Mouse (Mus musculus) CD4-positive, CD25-positive, alpha-beta regulatory T cell, adult 2 months (primary cell): ENCODE data around the gene Hnrnpll.

Source experiments
- DNase-seq: peaks from one replicate; pipeline ENCODE4 v3.0.0-alpha.2; 2012; ENCODE audit warnings: low read depth, low spot score

Hnrnpll gene

GRCm38 (mm10) chr17:80061783-80062619 is at the start of gene Hnrnpll:
Hnrnpll (minus strand) TSS chr17:80062334.
- DNase-seq = peak; percentile 93

GRCm38 (mm10) chr17:80105348-80105978 is 43.3 kb upstream of the Hnrnpll start:
- peak; percentile 48 for DNase-seq

GRCm38 (mm10) chr17:80099823-80100222 is 37.7 kb upstream of the Hnrnpll start:
- DNase-seq = no peak

GRCm38 (mm10) chr17:80097221-80097620 is 35.1 kb upstream of the Hnrnpll start:
- no peak for DNase-seq

GRCm38 (mm10) chr17:80096720-80097114 is 34.6 kb upstream of the Hnrnpll start:
- no peak for DNase-seq

- DNase-seq = peak; percentile 70
Observed at GRCm38 (mm10) chr17:80096043-80096719, 34.0 kb upstream of the Hnrnpll start.

GRCm38 (mm10) chr17:80095254-80095899 is 33.2 kb upstream of the Hnrnpll start:
- DNase-seq = no peak

GRCm38 (mm10) chr17:80091879-80092549 is 29.9 kb upstream of the Hnrnpll start:
- DNase-seq = peak; percentile 29

GRCm38 (mm10) chr17:80090551-80090950 is 28.4 kb upstream of the Hnrnpll start:
- no peak for DNase-seq

- DNase-seq = no peak
Observed at GRCm38 (mm10) chr17:80088168-80088567, 26.0 kb upstream of the Hnrnpll start.

GRCm38 (mm10) chr17:80086591-80086990 is 24.5 kb upstream of the Hnrnpll start:
- no peak for DNase-seq

- no peak for DNase-seq
Observed at GRCm38 (mm10) chr17:80084424-80084823, 22.3 kb upstream of the Hnrnpll start.

- no peak for DNase-seq
Observed at GRCm38 (mm10) chr17:80083223-80083622, 21.1 kb upstream of the Hnrnpll start.

- no peak for DNase-seq
Observed at GRCm38 (mm10) chr17:80078726-80079125, 16.6 kb upstream of the Hnrnpll start.

- DNase-seq = peak; percentile 50
Observed at GRCm38 (mm10) chr17:80067257-80067656, 5.1 kb upstream of the Hnrnpll start.

GRCm38 (mm10) chr17:80063840-80064495 is 1.8 kb upstream of the Hnrnpll start:
- peak; percentile 33 for DNase-seq

GRCm38 (mm10) chr17:80063386-80063785 is 1.3 kb upstream of the Hnrnpll start:
- DNase-seq = no peak

- no peak for DNase-seq
Observed at GRCm38 (mm10) chr17:80062620-80063010, 481 bp upstream of the Hnrnpll start.

GRCm38 (mm10) chr17:80060828-80061782 is 1.0 kb downstream of the Hnrnpll start:
- peak; percentile 74 for DNase-seq

- DNase-seq = no peak
Observed at GRCm38 (mm10) chr17:80060151-80060550, 2.0 kb downstream of the Hnrnpll start.
